Mouse (Mus musculus): ENCODE results near the gene Nr2e1. TPM values are rescaled to one million over a fixed set of nuclear protein-coding genes. Genes with fewer than 3 reads are reported as not detected.

Gene Nr2e1
- total RNA-seq (2014; fragmentation: Nextera tagmentation) (not detected in 2 replicates), total RNA-seq (2017) (not detected in 2 replicates)

DNA sequence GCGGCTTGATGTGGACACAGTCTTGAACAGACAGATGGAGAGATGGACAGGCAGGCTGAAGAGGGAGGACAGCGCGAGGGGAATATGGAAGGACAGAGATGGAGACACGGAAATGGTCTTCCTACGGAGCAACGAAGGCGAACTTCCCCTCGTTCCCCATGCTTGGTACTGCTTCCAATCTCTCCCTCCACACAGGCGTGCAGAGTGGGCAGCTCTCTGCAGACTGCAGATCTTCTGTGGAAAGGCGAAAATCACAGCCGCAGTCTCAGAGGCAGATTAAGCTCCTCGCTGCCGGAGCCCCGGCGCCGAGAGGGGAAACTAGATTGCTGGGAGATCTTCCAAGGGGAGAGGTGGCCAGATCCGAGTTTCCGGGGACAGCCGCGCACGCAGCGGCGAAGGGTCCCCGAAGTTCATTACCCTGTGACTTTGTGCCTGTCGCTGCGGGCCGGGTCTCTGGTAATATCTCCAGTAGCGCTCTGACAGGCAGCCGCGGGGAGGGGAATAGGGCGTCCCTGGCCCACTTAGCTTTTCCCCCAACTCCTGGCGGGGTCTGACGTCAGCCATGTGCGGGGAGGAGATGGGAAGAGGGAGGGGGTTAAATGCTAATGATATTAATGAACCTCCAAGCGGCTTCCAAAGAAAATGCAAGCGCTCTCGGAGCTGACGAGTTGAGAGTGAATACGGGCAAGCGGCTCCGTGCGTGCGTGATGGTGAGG, at the start of gene Nr2e1, which contains the start of gene Ostm1:
Gene Nr2e1, minus strand, starts transcription at position 476 of the 716 bp plus-strand sequence.
Gene Ostm1, plus strand, starts transcription at position 666 of the 716 bp plus-strand sequence.
- no peak for ATAC-seq (replicated peaks; ENCODE audit: low FRiP score, low TSS enrichment, poor library complexity, severe bottlenecking)

DNA sequence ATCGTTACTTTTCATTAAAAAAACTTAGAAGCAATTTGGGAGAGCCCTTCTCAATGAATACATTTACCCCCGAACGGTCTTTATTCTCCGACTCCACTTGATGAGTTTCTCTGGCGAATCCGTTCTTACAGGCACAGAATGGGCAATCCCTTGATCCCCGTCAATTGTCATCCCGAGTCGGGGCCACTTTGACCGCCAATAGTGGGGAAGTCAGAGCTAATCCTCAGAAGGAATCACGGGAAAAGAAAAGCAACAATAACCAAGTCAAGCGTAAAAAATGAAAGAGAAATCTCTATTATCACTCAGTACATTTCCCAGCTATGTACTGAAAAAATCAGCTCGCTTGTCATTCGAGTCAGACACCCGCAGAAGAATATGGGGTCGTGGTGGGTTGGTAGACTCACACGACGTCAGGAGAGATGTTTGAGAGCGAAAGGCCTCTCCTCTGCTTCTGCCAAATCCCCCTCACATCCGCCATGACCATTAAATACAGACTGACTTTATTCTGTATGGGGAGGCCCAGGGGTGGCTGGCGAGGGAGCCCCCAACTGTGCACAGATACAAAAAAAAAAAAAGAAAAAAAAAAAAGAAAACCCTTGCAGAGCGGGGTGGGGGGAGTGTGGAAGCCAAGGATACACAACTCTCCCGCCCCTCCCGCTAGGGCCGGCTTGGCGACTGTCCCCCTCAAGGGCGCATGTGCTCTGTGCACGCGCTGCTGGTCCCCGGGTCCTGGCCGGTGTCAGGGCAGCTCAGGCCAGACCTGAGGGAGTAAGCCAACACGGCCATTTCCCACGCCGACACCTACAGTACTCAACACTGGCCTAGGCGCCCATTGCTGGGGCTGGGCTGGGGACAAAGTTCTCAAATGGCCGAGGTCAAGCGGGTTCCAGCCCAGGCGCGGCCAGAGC, 49.3 kb upstream of the Nr2e1 start:
- 0 out of 2 replicates have a peak, but pooled peaks have one; percentile 20 for ATAC-seq (replicated peaks; ENCODE audit: low FRiP score, low TSS enrichment, poor library complexity, severe bottlenecking)

DNA sequence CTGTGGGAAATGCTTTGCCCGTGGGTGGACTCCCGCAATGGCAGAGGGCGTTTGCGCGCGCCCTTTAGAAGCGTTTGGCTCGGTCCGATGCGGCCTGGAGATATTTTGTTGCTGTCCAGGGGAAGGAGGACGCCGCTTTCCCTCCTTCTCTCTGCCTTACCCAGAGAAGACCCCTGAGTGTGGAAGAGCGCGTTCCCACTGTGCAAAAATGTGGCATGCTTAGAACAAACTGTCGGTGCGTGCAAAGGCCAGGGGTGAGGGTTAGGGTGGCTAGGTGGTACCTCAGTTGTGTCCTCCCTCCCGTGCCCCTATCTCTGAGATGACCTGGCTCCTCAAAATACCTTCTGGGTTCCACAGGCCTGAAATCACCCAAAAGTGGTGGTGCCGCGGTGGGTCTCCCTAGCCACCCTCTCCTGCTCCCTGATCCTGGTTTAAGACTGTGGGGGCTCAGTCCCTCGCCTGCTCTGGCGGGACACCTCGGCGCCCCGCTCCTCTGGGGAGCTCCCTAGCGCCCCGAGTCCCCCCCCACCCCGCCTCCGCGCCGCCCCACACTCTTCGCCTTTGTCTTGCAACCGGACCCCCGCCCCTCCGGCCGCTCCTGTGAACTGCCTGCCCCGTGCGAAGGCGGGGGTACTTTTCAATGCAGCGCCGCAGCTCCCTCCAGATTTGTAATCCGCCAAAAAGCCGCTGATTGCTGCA, 48.5 kb upstream of the Nr2e1 start:
- ATAC-seq (replicated peaks; ENCODE audit: low FRiP score, low TSS enrichment, poor library complexity, severe bottlenecking) = no peak

DNA sequence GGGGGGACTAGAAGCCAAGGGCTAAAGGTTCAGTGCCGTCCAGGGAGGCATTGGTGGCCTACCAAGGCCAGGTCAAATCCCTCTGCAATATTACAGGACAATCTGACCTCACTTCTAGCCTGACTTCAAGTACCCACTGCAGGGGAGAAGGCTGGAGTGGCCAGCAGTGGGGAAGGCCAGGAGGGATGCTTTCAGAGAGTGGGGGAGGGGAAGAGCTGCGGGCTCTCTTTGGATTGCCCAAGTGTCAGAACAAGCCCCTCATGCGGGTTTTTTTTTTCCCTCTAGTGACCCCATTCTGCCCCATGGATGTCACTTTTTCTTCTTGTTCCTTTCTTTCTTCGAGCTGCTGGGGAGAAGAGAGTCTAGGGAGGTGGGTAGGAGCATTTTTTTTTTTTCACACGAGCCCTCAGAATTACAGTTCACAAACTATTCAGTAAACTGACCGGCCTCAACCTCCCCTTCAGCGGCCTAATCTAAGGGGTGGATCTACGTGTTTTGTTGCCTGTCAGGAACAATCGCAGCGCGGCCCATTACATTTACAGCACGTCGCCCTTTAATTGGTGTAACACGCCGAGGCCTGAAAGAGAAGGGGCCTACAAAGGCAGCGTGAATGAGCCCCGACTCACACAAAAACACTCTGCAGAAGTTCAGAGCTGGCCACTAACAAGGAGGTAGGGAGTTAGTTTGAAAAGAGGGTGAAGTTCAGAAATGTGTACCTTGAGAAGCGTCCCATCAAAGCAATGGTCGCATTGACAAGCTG, 47.3 kb upstream of the Nr2e1 start:
- no peak for ATAC-seq (replicated peaks; ENCODE audit: low FRiP score, low TSS enrichment, poor library complexity, severe bottlenecking)

DNA sequence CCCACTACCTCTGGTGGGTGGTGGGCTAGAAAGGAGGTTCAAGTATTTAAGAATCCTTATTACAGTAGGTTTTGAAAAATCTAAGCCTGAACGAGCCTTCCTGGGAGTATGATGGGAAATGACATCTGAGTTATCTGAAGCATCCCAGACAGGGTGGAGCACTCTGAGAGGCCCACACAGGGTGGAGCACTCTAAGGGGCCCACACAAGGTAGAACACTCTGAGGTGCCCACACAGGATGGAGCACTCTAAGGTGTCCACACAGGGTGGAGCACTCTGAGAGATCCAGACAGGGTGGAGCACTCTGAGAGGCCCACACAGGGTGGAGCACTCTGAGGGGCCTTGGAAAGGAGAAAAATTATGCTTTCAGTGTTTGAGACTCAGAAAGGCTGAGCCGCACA, 42.5 kb upstream of the Nr2e1 start:
- ATAC-seq (replicated peaks; ENCODE audit: low FRiP score, low TSS enrichment, poor library complexity, severe bottlenecking) = no peak

DNA sequence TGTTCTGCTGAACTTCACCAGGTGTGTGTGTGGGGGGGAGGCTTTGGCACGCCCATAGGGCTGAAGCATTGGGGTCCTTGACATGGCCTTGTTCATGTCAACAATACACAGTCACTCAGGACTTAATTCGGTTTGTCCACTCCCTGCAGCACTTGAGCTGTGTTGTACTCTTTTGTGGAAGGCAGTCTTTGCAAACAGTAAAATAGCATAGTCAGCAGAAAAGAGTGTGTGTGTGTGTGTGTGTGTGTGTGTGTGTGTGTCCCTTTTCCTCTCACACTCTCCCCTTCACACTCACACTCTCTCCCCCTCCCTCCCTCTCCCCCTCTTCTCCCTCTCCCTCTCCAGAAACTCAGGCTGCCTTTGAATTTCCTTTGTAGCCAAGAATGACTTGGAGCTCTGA, 34.9 kb upstream of the Nr2e1 start:
- ATAC-seq (replicated peaks; ENCODE audit: low FRiP score, low TSS enrichment, poor library complexity, severe bottlenecking) = no peak

GRCm38 (mm10) chr10:42614766-42615165, 31.3 kb upstream of the Nr2e1 start:
- no peak for ATAC-seq (replicated peaks; ENCODE audit: low FRiP score, low TSS enrichment, poor library complexity, severe bottlenecking)

GRCm38 (mm10) chr10:42613639-42614381, 30.4 kb upstream of the Nr2e1 start:
- no peak for ATAC-seq (replicated peaks; ENCODE audit: low FRiP score, low TSS enrichment, poor library complexity, severe bottlenecking)

DNA sequence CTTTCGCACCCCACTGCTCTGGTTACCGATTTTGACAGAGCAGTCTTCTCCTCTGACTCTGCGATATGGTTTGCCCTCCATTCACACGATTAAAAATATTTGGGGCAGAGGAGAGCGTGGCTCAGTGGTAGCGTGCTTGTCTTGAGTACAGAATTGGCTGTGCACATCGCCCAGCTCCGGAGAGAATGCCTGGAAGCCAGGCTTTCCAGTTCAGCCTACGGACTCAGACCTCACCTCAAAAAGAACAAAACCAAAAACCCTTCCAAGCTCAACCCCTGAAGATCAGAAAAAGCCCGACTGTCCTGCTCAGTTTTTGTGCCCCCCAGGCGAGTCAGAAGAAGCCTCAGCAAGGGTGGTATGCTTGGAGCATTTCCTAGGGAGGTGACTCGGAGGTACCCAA, 29.6 kb upstream of the Nr2e1 start:
- no peak for ATAC-seq (replicated peaks; ENCODE audit: low FRiP score, low TSS enrichment, poor library complexity, severe bottlenecking)

DNA sequence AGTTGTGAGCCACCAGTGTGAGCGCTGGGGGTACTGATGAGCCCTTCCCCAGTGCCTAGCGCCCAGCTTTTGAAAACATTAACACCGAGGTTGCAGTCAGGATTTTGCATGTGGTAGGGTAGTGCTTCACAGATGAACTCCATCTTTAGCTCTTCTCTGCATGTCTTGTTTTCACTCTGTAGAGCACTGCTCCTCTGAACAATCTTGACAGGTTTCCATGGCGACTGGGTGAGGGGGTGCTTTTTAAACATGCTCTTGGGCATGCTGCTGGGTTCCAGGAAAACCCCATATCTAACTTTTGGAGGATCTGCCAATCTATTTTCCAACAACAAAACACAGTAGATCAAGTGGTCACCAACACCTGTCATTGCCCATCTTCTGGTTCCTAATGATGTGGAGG, 23.3 kb upstream of the Nr2e1 start:
- no peak for ATAC-seq (replicated peaks; ENCODE audit: low FRiP score, low TSS enrichment, poor library complexity, severe bottlenecking)

DNA sequence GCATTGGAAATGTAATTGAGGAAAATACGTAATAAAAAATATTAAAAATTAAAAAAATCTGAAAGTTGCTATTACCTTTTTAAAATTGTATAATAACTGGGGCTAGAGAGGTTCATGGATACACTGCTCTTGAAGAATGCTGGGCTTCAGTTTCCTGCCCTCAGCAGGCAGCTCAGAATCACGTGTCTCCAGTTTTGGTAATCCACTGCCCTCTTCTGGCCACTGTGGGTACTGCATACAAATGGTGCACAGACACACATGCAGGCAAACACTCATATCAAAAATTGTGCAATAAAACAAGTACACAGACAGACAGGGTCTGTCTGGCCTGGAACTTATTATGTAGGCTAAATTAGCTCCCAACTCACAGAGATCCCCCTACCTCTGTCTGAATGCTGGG, 21.4 kb upstream of the Nr2e1 start:
- no peak for ATAC-seq (replicated peaks; ENCODE audit: low FRiP score, low TSS enrichment, poor library complexity, severe bottlenecking)

DNA sequence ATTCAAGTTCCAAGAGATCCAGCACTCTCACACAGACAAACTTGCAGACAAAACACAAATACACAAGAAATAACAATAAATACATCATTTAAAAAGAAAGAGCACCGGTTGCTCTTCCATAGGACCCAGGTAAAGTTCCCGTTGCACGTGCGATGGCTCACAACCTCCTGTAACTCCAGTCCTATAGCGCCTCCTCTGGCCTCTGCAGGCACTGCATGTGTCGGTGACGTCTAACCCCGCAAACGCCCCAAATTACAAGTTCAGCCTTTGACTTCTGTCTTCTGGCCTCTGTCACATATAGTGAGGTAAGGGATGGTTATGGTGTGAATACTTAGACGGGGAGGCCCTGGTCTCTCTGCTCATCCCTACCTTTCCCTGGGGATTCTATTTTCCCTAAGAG, 18.1 kb upstream of the Nr2e1 start:
- no peak for ATAC-seq (replicated peaks; ENCODE audit: low FRiP score, low TSS enrichment, poor library complexity, severe bottlenecking)

DNA sequence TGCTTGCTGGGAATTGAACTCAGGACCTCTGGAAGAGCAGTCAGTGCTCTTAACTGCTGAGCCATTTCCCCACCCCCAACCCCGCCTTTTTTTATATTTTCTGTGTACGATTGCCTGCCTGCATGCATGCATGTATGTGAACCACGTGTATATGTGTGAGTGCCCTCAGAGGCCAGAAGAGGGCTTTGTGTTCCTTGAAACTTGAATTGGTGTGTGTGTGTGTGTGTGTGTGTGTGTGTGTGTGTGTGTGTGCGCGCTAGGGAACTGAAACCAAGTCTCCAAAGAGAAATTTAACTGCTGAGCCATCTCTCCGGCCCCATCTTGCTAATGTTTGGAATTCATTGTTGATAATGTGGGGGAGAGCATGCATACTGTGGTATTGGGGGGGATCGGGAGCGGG, 15.2 kb upstream of the Nr2e1 start:
- no peak for ATAC-seq (replicated peaks; ENCODE audit: low FRiP score, low TSS enrichment, poor library complexity, severe bottlenecking)

DNA sequence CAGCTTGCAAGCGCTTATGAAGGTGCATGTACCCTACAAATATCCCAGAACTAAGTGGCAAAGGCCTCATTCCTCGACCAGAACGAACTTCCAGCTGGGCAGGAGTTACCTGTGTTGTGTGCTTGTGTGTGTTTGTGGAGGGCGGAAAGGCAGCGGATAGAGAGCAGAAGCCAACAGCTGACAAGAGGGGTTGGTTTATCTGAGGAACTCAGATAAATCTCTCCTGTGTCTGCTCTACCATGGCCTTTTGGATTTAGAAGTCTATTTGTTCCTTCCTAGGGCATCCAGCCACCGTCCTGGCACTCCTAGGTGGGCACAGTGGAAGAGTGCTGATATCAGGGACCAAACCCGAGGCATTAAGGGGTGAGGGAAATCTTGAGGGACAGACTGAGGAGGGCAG, 9.8 kb upstream of the Nr2e1 start:
- no peak for ATAC-seq (replicated peaks; ENCODE audit: low FRiP score, low TSS enrichment, poor library complexity, severe bottlenecking)

GRCm38 (mm10) chr10:42591993-42592686, 8.7 kb upstream of the Nr2e1 start:
- ATAC-seq (replicated peaks; ENCODE audit: low FRiP score, low TSS enrichment, poor library complexity, severe bottlenecking) = no peak

GRCm38 (mm10) chr10:42591185-42591992, 8.0 kb upstream of the Nr2e1 start:
- no peak for ATAC-seq (replicated peaks; ENCODE audit: low FRiP score, low TSS enrichment, poor library complexity, severe bottlenecking)

Data from megakaryocyte-erythroid progenitor cell, adult 5-6 weeks (primary cell).